Mouse (Mus musculus): Measurements from ENCODE around the gene Suz12.
"Not testable (repeated sequence)": the region's sequence is repeated elsewhere in the genome, so short reads cannot be mapped to it uniquely, and the experiment has no call there.

The Suz12 gene

GRCm38 (mm10) chr11:79992592-79993355, at the start of gene Suz12:
Suz12 (plus strand) TSS chr11:79993106.
- peak; percentile 95 for DNase-seq (ENCODE audit: low spot score)

- no peak for DNase-seq (ENCODE audit: low spot score)
Observed at GRCm38 (mm10) chr11:79943136-79943535, 49.8 kb upstream of the Suz12 start.

GRCm38 (mm10) chr11:79943601-79944000, 49.3 kb upstream of the Suz12 start:
- peak; percentile 40 for DNase-seq (ENCODE audit: low spot score)

GRCm38 (mm10) chr11:79947265-79947664, 45.6 kb upstream of the Suz12 start:
- no peak for DNase-seq (ENCODE audit: low spot score)

GRCm38 (mm10) chr11:79961346-79962124, 31.4 kb upstream of the Suz12 start:
- peak; percentile 29 for DNase-seq (ENCODE audit: low spot score)

- DNase-seq (ENCODE audit: low spot score) = peak; percentile 100
Observed at GRCm38 (mm10) chr11:79962125-79962876, 30.6 kb upstream of the Suz12 start, which contains the start of gene Utp6. Utp6 (minus strand) TSS chr11:79962390.

- DNase-seq (ENCODE audit: low spot score) = no peak
Observed at GRCm38 (mm10) chr11:79962877-79963183, 30.1 kb upstream of the Suz12 start.

- peak; percentile 30 for DNase-seq (ENCODE audit: low spot score)
Observed at GRCm38 (mm10) chr11:79963212-79963974, 29.5 kb upstream of the Suz12 start.

GRCm38 (mm10) chr11:79965896-79966295, 27.0 kb upstream of the Suz12 start:
- DNase-seq (ENCODE audit: low spot score) = no peak

- DNase-seq (ENCODE audit: low spot score) = no peak
Observed at GRCm38 (mm10) chr11:79967752-79968151, 25.2 kb upstream of the Suz12 start.

- no peak for DNase-seq (ENCODE audit: low spot score)
Observed at GRCm38 (mm10) chr11:79973133-79973532, 19.8 kb upstream of the Suz12 start.

GRCm38 (mm10) chr11:79973626-79974476, 19.1 kb upstream of the Suz12 start:
- no peak for DNase-seq (ENCODE audit: low spot score)

GRCm38 (mm10) chr11:79975377-79975776, 17.5 kb upstream of the Suz12 start:
- no peak for DNase-seq (ENCODE audit: low spot score)

- no peak for DNase-seq (ENCODE audit: low spot score)
Observed at GRCm38 (mm10) chr11:79976222-79976621, 16.7 kb upstream of the Suz12 start.

- not testable (repeated sequence) for DNase-seq (ENCODE audit: low spot score)
Observed at GRCm38 (mm10) chr11:79976645-79977044, 16.3 kb upstream of the Suz12 start.

- not testable (repeated sequence) for DNase-seq (ENCODE audit: low spot score)
Observed at GRCm38 (mm10) chr11:79977061-79977460, 15.8 kb upstream of the Suz12 start.

GRCm38 (mm10) chr11:79977747-79978146, 15.2 kb upstream of the Suz12 start:
- not testable (repeated sequence) for DNase-seq (ENCODE audit: low spot score)

- DNase-seq (ENCODE audit: low spot score) = no peak
Observed at GRCm38 (mm10) chr11:79986886-79987285, 6.0 kb upstream of the Suz12 start.

- no peak for DNase-seq (ENCODE audit: low spot score)
Observed at GRCm38 (mm10) chr11:79987896-79988295, 5.0 kb upstream of the Suz12 start.

- no peak for DNase-seq (ENCODE audit: low spot score)
Observed at GRCm38 (mm10) chr11:79990120-79990519, 2.8 kb upstream of the Suz12 start.

- DNase-seq (ENCODE audit: low spot score) = no peak
Observed at GRCm38 (mm10) chr11:79991600-79991999, 1.3 kb upstream of the Suz12 start.
